Mouse (Mus musculus) gastrocnemius, adult 2 months (tissue): Measurements from ENCODE around the gene Tigit. TPM values are rescaled to one million over a fixed set of nuclear protein-coding genes. Genes with fewer than 3 reads are reported as not detected.

Experiments
- DNase-seq: peaks from one replicate; pipeline ENCODE4 v3.0.0; 2022
- H3K27ac ChIP-seq: fragments of 200-600 bp; 2 replicates; pipeline ENCODE4 v1.8.1; 2022; ENCODE audit warnings: mild to moderate bottlenecking
- H3K4me3 ChIP-seq: fragments of 200-600 bp; 2 replicates; pipeline ENCODE4 v1.8.1; 2022; ENCODE audit warnings: mild to moderate bottlenecking, moderate library complexity
- CTCF ChIP-seq: fragments of 200-600 bp; IDR thresholded peaks from 2 replicates; pipeline ENCODE4 v1.8.1; 2022; ENCODE audit warnings: antibody characterized with exemption, mild to moderate bottlenecking, moderate library complexity
- intact Hi-C: fragments of 180-260 bp; cut with DNase I; formaldehyde crosslinking; loops from one replicate; pipeline ENCODE4 v1.15.1; 2025
- total RNA-seq, 2 experiments: library from RNA; stranded (reverse); gene quantifications; 2 replicates each; pipeline ENCODE4 v1.2.3; 2021

Gene Tigit
- total RNA-seq, 2 experiments from 2014 or later, result not detected

DNA sequence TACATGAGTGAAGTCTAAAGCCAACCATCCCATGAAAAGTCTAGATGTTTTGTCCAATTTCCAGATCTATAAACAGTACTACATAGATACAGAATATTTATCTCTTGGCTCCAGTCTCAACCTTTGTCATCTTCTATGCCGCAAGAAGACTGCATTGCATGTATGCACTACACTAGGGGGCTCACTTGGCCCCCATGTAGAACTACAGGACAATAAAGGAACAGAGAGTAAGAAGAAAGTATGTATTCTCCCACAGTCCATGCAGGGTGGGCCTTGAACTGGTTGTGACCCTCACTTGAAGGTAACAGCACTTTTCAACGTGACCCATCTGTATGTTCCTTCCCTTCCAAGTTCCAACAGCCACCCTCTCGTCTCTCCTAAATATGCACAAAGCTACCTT lies 9.7 kb downstream of the Tigit start:
- no peak for TF ChIP-seq CTCF
- intact Hi-C loops, result loop anchor here (10.0 kb wide), 1 partner anchor 151 kb away; no protein-coding TSS in a partner anchor
- no peak for DNase-seq
- no peak overlapping the region for H3K27ac ChIP-seq
- H3K4me3 ChIP-seq, result no peak overlapping the region

- intact Hi-C loops, result loop anchor here (10.0 kb wide), 1 partner anchor 152 kb away; no protein-coding TSS in a partner anchor
- H3K4me3 ChIP-seq, result no peak overlapping the region
Observed at GRCm38 (mm10) chr16:43653288-43653687, 10.7 kb downstream of the Tigit start.

DNA sequence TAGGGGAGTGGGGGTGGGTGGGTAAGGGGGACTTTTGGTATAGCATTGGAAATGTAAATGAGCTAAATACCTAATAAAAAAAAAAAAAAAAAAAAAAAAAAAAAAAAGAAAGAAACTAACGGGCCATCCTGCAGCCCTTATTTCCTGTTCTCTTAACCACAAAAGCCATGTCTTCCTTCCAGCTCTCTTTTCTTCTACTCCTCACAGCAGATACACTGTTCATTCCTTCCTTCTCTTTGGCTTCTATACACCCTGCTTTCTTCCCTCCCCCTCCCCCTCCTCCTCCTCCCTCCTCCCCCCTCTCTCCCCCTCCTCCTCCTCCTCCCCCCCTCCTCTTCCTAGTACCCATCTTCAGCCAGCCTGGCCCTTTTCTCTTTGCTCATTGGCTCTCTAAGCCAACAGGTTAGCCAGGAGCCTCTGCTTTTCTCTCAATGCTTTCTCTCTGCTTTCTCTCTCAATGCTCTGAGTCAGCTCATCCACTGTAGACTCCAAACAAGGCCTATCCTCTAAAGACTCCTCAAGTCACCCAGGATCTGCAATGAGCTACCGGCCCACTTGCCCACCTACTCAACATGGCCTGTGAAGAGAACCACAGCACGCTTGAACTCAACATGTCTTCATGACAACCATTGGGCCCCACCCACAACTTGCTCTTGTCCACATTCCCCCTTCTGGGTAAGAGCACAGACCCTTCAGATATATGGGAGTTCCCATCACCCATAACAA lies 13.4 kb downstream of the Tigit start:
- no peak for DNase-seq

More at GRCm38 (mm10) chr16:43653288-43653687, 10.7 kb downstream of the Tigit start:
- TF ChIP-seq CTCF, result no peak
- H3K27ac ChIP-seq, result no peak overlapping the region
- DNase-seq, result no peak

GRCm38 (mm10) chr16:43647641-43648040 lies 16.3 kb downstream of the Tigit start:
- no peak for TF ChIP-seq CTCF
- no peak overlapping the region for H3K4me3 ChIP-seq
- intact Hi-C loops, result no loop called here
- H3K27ac ChIP-seq, result no peak overlapping the region
- DNase-seq, result no peak

More for the DNA sequence above, 13.4 kb downstream of the Tigit start:
- intact Hi-C loops, result loop anchor here (10.0 kb wide), 1 partner anchor 154 kb away; no protein-coding TSS in a partner anchor
- H3K4me3 ChIP-seq, result no peak overlapping the region
- no peak overlapping the region for H3K27ac ChIP-seq
- TF ChIP-seq CTCF, result no peak

DNA sequence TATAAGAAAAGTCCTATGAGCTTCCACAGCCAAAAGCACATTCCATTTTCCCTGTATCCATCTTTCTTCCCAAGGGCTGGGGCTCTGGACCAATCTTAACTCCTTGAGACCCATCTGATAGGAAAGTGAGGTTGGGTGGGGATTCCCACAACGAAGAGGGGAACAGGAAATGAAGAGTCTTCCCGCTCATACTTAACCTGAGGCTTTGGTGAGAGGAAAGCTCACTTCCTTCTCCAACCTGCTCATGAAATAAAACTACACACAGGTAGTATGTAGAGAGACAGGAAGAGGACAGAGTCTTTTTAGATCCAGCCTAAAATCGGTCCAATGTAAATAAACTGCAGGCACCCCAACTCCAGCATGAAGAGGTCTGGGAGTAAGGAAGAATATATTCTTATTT lies 17.0 kb downstream of the Tigit start:
- no peak for DNase-seq
- H3K27ac ChIP-seq, result no peak overlapping the region
- intact Hi-C loops, result no loop called here
- no peak overlapping the region for H3K4me3 ChIP-seq
- no peak for TF ChIP-seq CTCF

DNA sequence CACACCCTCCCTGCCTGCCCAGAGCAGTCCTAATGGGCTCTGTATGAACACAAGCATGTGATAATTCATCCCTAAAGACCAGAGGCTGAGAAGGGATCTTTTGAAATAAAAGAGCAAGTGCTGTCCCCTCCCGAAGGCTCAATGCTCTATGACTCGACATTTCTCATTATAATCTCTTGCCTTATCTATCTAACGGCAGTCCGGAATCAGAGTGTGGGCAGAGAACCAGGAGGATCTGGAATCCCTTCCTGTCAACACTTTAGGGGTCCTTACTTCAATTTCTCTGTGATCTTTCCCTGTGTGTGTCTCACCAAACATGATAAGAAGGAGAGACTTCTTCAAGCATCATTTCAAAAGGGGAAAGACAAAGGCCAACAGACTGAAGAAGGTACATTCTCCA lies 18.1 kb downstream of the Tigit start:
- Histone ChIP-seq H3K27ac (no peak overlapping the region), H3K4me3 (no peak overlapping the region)
- DNase-seq, result no peak
- TF ChIP-seq CTCF, result no peak
- intact Hi-C loops, result no loop called here

- intact Hi-C loops, result no loop called here
- no peak for TF ChIP-seq CTCF
- no peak overlapping the region for H3K4me3 ChIP-seq
- DNase-seq, result no peak
- no peak overlapping the region for H3K27ac ChIP-seq
Observed at GRCm38 (mm10) chr16:43641230-43641629, 22.7 kb downstream of the Tigit start.

DNA sequence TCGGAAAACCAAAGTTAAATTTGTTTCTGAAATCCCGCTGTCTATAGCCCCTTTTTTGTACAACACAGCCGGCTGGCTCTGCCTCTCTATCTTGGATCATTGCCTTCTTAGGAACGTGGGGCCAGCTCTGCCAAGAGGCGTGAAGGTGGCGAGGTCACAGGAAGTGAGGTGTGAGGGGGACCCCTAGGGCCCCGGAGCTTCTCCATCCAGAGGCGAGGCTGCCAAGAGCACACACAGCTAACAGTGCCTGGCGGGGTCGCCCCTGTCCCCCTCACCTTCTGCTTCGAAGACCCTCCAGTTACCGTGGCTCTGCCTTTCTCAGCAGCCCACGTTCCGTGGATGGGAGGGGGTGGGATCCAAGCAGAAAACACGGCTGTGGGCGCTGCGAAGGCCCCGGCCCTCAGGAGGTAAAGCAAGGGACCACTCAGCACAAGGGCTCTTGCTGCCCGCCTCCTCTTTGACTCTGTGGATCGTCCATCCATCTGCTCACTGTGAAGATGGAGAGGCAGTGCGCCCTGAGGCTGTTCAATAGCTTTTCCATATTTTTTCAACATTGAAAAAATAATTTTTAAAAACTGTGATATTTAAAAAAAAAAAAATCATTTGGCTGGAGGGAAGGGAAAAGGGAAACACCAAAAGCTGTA lies 25.4 kb downstream of the Tigit start:
- no peak for TF ChIP-seq CTCF
- peak overlapping the region; percentile 62 for H3K27ac ChIP-seq
- peak overlapping the region; percentile 17; the same call in 1 of the 2 replicates for H3K4me3 ChIP-seq
- intact Hi-C loops, result no loop called here
- peak; percentile 44 for DNase-seq

- intact Hi-C loops, result no loop called here
- Histone ChIP-seq H3K27ac (peak overlapping the region; percentile 62), H3K4me3 (no peak overlapping the region)
- no peak for DNase-seq
- TF ChIP-seq CTCF, result no peak
Observed at GRCm38 (mm10) chr16:43637241-43637640, 26.7 kb downstream of the Tigit start.

GRCm38 (mm10) chr16:43634037-43634436 lies 29.9 kb downstream of the Tigit start:
- no peak for DNase-seq
- H3K27ac ChIP-seq, result no peak overlapping the region
- intact Hi-C loops, result no loop called here
- no peak for TF ChIP-seq CTCF
- H3K4me3 ChIP-seq, result no peak overlapping the region

DNA sequence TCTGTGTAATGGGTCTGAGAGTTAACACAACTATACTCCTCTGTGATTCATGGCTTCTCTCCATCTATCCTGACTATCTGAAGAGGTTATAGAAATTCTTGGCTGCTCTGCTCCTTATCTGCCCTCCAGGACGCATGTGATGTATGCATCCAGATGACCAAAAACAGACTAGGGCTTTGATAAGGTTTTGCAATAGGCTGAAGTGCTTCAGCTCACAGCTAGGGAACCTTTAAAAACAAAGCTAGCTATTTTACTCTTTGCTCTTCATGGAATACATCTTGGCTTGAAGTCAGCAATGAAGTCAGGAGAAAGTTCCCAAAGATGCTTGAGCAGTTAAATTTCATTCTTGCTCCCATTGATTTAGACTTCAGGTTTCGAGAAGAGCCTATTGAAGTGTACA lies 32.2 kb downstream of the Tigit start:
- H3K4me3 ChIP-seq, result no peak overlapping the region
- TF ChIP-seq CTCF, result no peak
- intact Hi-C loops, result no loop called here
- no peak for DNase-seq
- no peak overlapping the region for H3K27ac ChIP-seq

DNA sequence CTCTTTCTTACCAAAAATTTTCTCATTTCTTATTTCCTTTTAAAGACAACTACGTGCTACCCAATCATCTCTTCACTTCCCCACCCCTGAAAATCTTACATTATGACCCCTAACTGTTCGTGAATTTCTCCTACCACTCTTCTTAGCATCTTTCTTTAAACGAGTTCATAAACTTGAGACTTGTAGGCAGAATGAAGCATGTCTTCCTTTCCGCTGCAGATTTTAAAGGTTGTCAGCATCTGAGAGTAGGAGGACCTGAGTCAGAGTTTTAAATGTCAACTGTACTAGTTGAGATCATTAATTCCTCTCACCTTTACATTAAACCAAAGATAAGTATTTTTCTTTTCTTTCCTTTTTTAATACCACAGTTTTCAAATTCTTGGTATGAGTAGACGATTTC lies 35.3 kb downstream of the Tigit start:
- no peak for TF ChIP-seq CTCF
- no peak for DNase-seq
- Histone ChIP-seq H3K4me3 (no peak overlapping the region), H3K27ac (no peak overlapping the region)
- intact Hi-C loops, result no loop called here

- no peak overlapping the region for H3K4me3 ChIP-seq
Observed at GRCm38 (mm10) chr16:43625956-43626355, 38.0 kb downstream of the Tigit start.

More at GRCm38 (mm10) chr16:43625956-43626355, 38.0 kb downstream of the Tigit start:
- H3K27ac ChIP-seq, result peak overlapping the region; percentile 74
- intact Hi-C loops, result no loop called here
- DNase-seq, result peak; percentile 21
- TF ChIP-seq CTCF, result no peak
